Mouse (Mus musculus) olfactory bulb, adult 2 months (tissue): ENCODE data around the gene Cct2.

ENCODE experiments used
- CTCF ChIP-seq: fragments of 200-500 bp; IDR thresholded peaks from 2 replicates; pipeline ENCODE4 v1.5.1; 2012; ENCODE audit warnings: low read depth, mild to moderate bottlenecking, low read length, moderate library complexity; ENCODE audit not compliant: insufficient read depth
- POLR2A ChIP-seq: fragments of 200-500 bp; IDR thresholded peaks from 2 replicates; pipeline ENCODE4 v1.6.1; 2012; ENCODE audit warnings: mild to moderate bottlenecking, low read depth, low read length, moderate library complexity; ENCODE audit not compliant: insufficient read depth

GRCm38 (mm10) chr10:117062894-117063253, 740 bp downstream of the Cct2 start:
- TF ChIP-seq CTCF: no peak
- no peak for TF ChIP-seq POLR2A
